Mouse (Mus musculus) retina, embryonic 14.5 days (tissue): ENCODE results near the gene Cntrob.

Experiments
- DNase-seq: peaks from one replicate; pipeline ENCODE4 v3.0.0-alpha.2; 2015; ENCODE audit warnings: low spot score

Gene Cntrob

GRCm38 (mm10) chr11:69323667-69324111 lies at the start of gene Cntrob, which contains the start of gene Trappc1:
Gene Cntrob (minus strand): TSS chr11:69323775.
Gene Trappc1 (plus strand): TSS chr11:69323980.
- DNase-seq, result peak; percentile 99

GRCm38 (mm10) chr11:69372780-69373170 lies 49.2 kb upstream of the Cntrob start:
- DNase-seq, result peak; percentile 47

GRCm38 (mm10) chr11:69372056-69372779 lies 48.6 kb upstream of the Cntrob start:
- no peak for DNase-seq

GRCm38 (mm10) chr11:69371601-69372000 lies 48.0 kb upstream of the Cntrob start:
- DNase-seq, result no peak

GRCm38 (mm10) chr11:69370817-69371215 lies 47.2 kb upstream of the Cntrob start:
- no peak for DNase-seq

- no peak for DNase-seq
Observed at GRCm38 (mm10) chr11:69369990-69370816, 46.6 kb upstream of the Cntrob start.

GRCm38 (mm10) chr11:69369215-69369989 lies 45.8 kb upstream of the Cntrob start, which contains the start of gene Chd3:
Gene Chd3 (minus strand): TSS chr11:69369406.
- DNase-seq, result peak; percentile 28

GRCm38 (mm10) chr11:69368356-69369214 lies 45.0 kb upstream of the Cntrob start:
- DNase-seq, result peak; percentile 63

GRCm38 (mm10) chr11:69367616-69368355 lies 44.2 kb upstream of the Cntrob start:
- DNase-seq, result peak; percentile 66

- peak; percentile 41 for DNase-seq
Observed at GRCm38 (mm10) chr11:69366855-69367615, 43.5 kb upstream of the Cntrob start.

- peak; percentile 89 for DNase-seq
Observed at GRCm38 (mm10) chr11:69366157-69366854, 42.7 kb upstream of the Cntrob start.

GRCm38 (mm10) chr11:69365722-69366121 lies 42.1 kb upstream of the Cntrob start:
- DNase-seq, result no peak

GRCm38 (mm10) chr11:69364910-69365309 lies 41.3 kb upstream of the Cntrob start:
- peak; percentile 73 for DNase-seq

- no peak for DNase-seq
Observed at GRCm38 (mm10) chr11:69364376-69364775, 40.8 kb upstream of the Cntrob start.

- DNase-seq, result no peak
Observed at GRCm38 (mm10) chr11:69362479-69362878, 38.9 kb upstream of the Cntrob start.

GRCm38 (mm10) chr11:69362021-69362420 lies 38.4 kb upstream of the Cntrob start:
- DNase-seq, result no peak

GRCm38 (mm10) chr11:69357690-69358089 lies 34.1 kb upstream of the Cntrob start:
- DNase-seq, result no peak

GRCm38 (mm10) chr11:69356544-69356943 lies 33.0 kb upstream of the Cntrob start:
- DNase-seq, result no peak

GRCm38 (mm10) chr11:69346441-69346840 lies 22.9 kb upstream of the Cntrob start:
- no peak for DNase-seq
